Mouse (Mus musculus) ES-E14 (cell line): ENCODE results near the gene Snx4. TPM values are rescaled to one million over a fixed set of nuclear protein-coding genes. Genes with fewer than 3 reads are reported as not detected.
A peak's percentile ranks its signal among the peaks of the same experiment; 100 is the strongest.

ENCODE experiments used
- DNase-seq: peaks from one replicate; pipeline ENCODE4 v3.0.0-alpha.2; 2013; ENCODE audit warnings: low read depth, low spot score
- H3K27ac ChIP-seq: 2 replicates; pipeline ENCODE4 v1.5.1; 2012; ENCODE audit warnings: low read depth, mild to moderate bottlenecking, low read length, moderate library complexity, mixed read lengths; ENCODE audit not compliant: poor library complexity, insufficient read depth, severe bottlenecking
- H3K36me3 ChIP-seq: 2 replicates; pipeline ENCODE4 v1.6.1; 2012; ENCODE audit warnings: mild to moderate bottlenecking, low read length, moderate library complexity, mixed read lengths; ENCODE audit not compliant: control insufficient read depth, poor library complexity, insufficient read depth, severe bottlenecking
- H3K4me1 ChIP-seq, 2 experiments: fragments of 150-350 bp in 1 of 2; sonication (generic) in 1 of 2; 2 replicates each; pipeline ENCODE4 v1.6.1; 2012; ENCODE audit warnings: low read length in 2 of 2, mild to moderate bottlenecking in 1 of 2, mixed read lengths in 1 of 2; ENCODE audit not compliant: control insufficient read depth in 2 of 2, insufficient read depth in 2 of 2, poor library complexity in 1 of 2
- H3K4me3 ChIP-seq, 2 experiments: fragments of 150-350 bp in 1 of 2; sonication (generic) in 1 of 2; 2 replicates each; pipeline ENCODE4 v1.5.1; 2012; ENCODE audit warnings: low read length in 2 of 2, low read depth in 1 of 2, mild to moderate bottlenecking in 1 of 2, mixed read lengths in 1 of 2; ENCODE audit not compliant: insufficient read depth in 1 of 2, poor library complexity in 1 of 2, severe bottlenecking in 1 of 2
- H3K9ac ChIP-seq: 2 replicates; pipeline ENCODE4 v1.6.1; 2012; ENCODE audit warnings: low read depth, mild to moderate bottlenecking, low read length, mixed read lengths; ENCODE audit not compliant: poor library complexity, insufficient read depth, severe bottlenecking
- H3K9me3 ChIP-seq: fragments of 150-350 bp; sonication (generic); 2 replicates; pipeline ENCODE4 v1.6.1; 2012; ENCODE audit warnings: low read depth, mild to moderate bottlenecking, low read length; ENCODE audit not compliant: control insufficient read depth, insufficient read depth
- CHD2 ChIP-seq: IDR thresholded peaks from 2 replicates; pipeline ENCODE4 v1.6.1; 2014; ENCODE audit warnings: mild to moderate bottlenecking, low read depth, low read length, inconsistent platforms
- HCFC1 ChIP-seq: IDR thresholded peaks from 2 replicates; pipeline ENCODE4 v1.6.1; 2012; ENCODE audit warnings: low read length, inconsistent platforms, borderline replicate concordance; ENCODE audit not compliant: insufficient read depth
- MAFK ChIP-seq: IDR thresholded peaks from 2 replicates; pipeline ENCODE4 v1.6.1; 2014; ENCODE audit warnings: mild to moderate bottlenecking, low read depth, low read length, inconsistent platforms; ENCODE audit not compliant: insufficient read depth
- ZC3H11A ChIP-seq: IDR thresholded peaks from 2 replicates; pipeline ENCODE4 v1.6.1; 2012; ENCODE audit warnings: low read depth, mild to moderate bottlenecking, inconsistent platforms, low read length, borderline replicate concordance
- ZNF384 ChIP-seq: IDR thresholded peaks from 2 replicates; pipeline ENCODE4 v1.6.1; 2012; ENCODE audit warnings: low read depth, low read length, inconsistent platforms
- in situ Hi-C, 2 experiments: fragments of 600-800 bp; cut with MboI; formaldehyde crosslinking; loops; one replicate each; pipeline ENCODE4 v1.15.1; 2025; ENCODE audit warnings: low sequenced_read_pairs in 2 of 2, inconsistent platforms in 1 of 2; ENCODE audit not compliant: unreplicated experiment in 2 of 2
- total RNA-seq: library from RNA; depleted of rRNA; stranded (reverse); fragments of 300-350 nt; gene quantifications from 2 replicates; pipeline ENCODE4 v1.2.3, GENCODE M21; 2012; rRNA removed

Snx4 gene
- total RNA-seq, 1 experiment, result 54.9 TPM

DNA sequence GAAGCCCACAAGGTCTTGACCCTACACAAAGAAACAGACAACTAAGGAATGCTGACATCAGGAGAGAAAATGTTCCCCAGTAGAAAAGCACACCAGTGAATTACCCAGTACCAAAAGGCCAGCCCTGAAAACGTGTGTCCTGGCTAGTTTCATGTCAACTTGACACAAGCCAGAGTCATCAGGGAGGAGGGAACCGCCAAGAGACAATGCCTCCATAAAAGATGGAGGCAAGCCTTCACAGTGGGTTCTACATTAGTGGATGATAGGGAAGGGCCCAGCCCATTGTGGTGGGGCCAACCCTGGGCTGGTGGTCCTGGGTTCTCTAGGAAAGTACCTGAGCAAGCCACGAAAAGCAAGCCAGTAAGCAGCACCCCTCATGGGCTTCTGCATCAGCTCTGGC, 95.1 kb downstream of the Snx4 start:
- Histone ChIP-seq H3K36me3 (no peaks in the 10 kb centered on the region), H3K4me1 (peaks cover 0 to 2% of the 10 kb centered on the region in 2 experiments; a peak in 1 of 4 replicates), H3K9me3 (no peaks in the 10 kb centered on the region), H3K4me3 (no peak overlapping the region), H3K27ac (0 out of 2 replicates have a peak overlapping the region, but pooled peaks have one; percentile 30), H3K9ac (no peak overlapping the region)
- no peak for DNase-seq
- in situ Hi-C loops, result no loop called here
- TF ChIP-seq ZC3H11A (no peak), ZNF384 (no peak), CHD2 (no peak), HCFC1 (no peak), MAFK (no peak)

DNA sequence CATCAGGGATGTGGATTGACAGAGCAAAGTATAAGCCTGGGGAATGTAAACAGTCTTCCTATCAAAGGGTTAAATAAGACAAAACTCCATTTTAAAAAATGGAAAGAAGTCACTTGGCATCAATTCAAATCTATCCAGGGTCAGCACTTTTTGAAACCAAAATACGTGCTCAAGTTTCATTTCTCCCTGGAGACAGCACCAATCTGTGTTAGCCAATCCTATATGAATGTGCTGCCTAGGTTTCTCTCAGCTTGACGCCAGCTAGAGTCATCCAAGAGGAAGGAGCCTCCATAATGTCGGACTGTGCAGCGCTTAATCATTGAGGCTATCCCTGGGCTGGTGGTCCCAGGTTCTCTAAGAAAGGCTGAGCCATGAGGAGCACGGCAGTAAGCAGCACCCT, 95.9 kb downstream of the Snx4 start:
- no peak for TF ChIP-seq CHD2
- TF ChIP-seq ZNF384, result no peak
- no peak for TF ChIP-seq HCFC1
- TF ChIP-seq MAFK, result no peak
- no peak for TF ChIP-seq ZC3H11A
- DNase-seq, result no peak
- Histone ChIP-seq H3K4me3 (no peak overlapping the region), H3K9me3 (no peaks in the 10 kb centered on the region), H3K27ac (no peak overlapping the region), H3K9ac (no peak overlapping the region), H3K4me1 (peaks cover 0 to 2% of the 10 kb centered on the region in 2 experiments; a peak in 1 of 4 replicates), H3K36me3 (no peaks in the 10 kb centered on the region)
- in situ Hi-C loops, result no loop called here

Other genes with a start within 250 kb of the Snx4 start
- 9.8 and 11.3 TPM in 2 replicates for gene Iqcg, start 195.2 kb upstream of the Snx4 start, total RNA-seq
- 1,485 and 1,755 TPM in 2 replicates for gene Rpl35a, start 195.0 kb upstream of the Snx4 start, total RNA-seq
- 9.1 and 12.9 TPM in 2 replicates for gene Lmln, start 188.9 kb upstream of the Snx4 start, total RNA-seq
- gene Osbpl11, start 66.4 kb upstream of the Snx4 start, total RNA-seq, result 15.2 and 15.6 TPM in 2 replicates
- gene Zfp148, start 129.4 kb downstream of the Snx4 start, total RNA-seq, result 14.6 and 19.5 TPM in 2 replicates